Mouse (Mus musculus) G1E (cell line): ENCODE data around the gene Agpat1. TPM values are rescaled to one million over a fixed set of nuclear protein-coding genes. Genes with fewer than 3 reads are reported as not detected.

ENCODE experiments used
- ATAC-seq: 2 replicates; pipeline ENCODE4 v1.8.0; 2016; ENCODE audit warnings: mild to moderate bottlenecking; ENCODE audit not compliant: insufficient number of reproducible peaks, poor library complexity, low FRiP score, severe bottlenecking; ENCODE audit errors: extremely low read depth
- DNase-seq: peaks from one replicate; pipeline ENCODE4 v3.0.0; 2012; ENCODE audit warnings: low spot score
- H3K27me3 ChIP-seq: 2 replicates; pipeline ENCODE4 v1.6.1; 2012; ENCODE audit warnings: mild to moderate bottlenecking, low read length, inconsistent platforms; ENCODE audit not compliant: insufficient read depth
- H3K36me3 ChIP-seq: replicated peaks from 2 replicates; pipeline ENCODE3; 2012; ENCODE audit warnings: mild to moderate bottlenecking, inconsistent platforms
- H3K4me1 ChIP-seq: 2 replicates; pipeline ENCODE4 v1.6.1; 2012; ENCODE audit warnings: low read depth, low read length, inconsistent platforms, mixed read lengths; ENCODE audit not compliant: insufficient read depth
- H3K4me3 ChIP-seq: 2 replicates; pipeline ENCODE4 v1.5.1; 2012; ENCODE audit warnings: low read depth, mild to moderate bottlenecking, inconsistent platforms, low read length, moderate library complexity, mixed read lengths
- H3K9me3 ChIP-seq: replicated peaks from 2 replicates; pipeline ENCODE4 v1.6.1; 2012; ENCODE audit warnings: inconsistent platforms
- CTCF ChIP-seq: IDR thresholded peaks from 2 replicates; pipeline ENCODE4 v1.5.1; 2012; ENCODE audit warnings: low read depth, low read length, inconsistent platforms, mixed read lengths
- GATA1 ChIP-seq: IDR thresholded peaks from 2 replicates; pipeline ENCODE4 v1.6.1; 2012; ENCODE audit warnings: borderline replicate concordance, low read length, inconsistent platforms, mixed read lengths
- GATA2 ChIP-seq: IDR thresholded peaks from 2 replicates; pipeline ENCODE4 v1.6.1; 2012; ENCODE audit warnings: low read depth, low read length, inconsistent platforms, borderline replicate concordance
- POLR2AphosphoS5 ChIP-seq: IDR thresholded peaks from 2 replicates; pipeline ENCODE4 v1.6.1; 2012; ENCODE audit warnings: low read depth, low read length, inconsistent platforms; ENCODE audit not compliant: insufficient replicate concordance
- TAL1 ChIP-seq: conservative IDR thresholded peaks from 2 replicates; pipeline ENCODE4 v1.6.1; 2012; ENCODE audit warnings: low read depth, low read length, inconsistent platforms, mixed read lengths
- polyA plus RNA-seq: library from polyadenylated mRNA; stranded (reverse); fragments of >175 nt; gene quantifications from 2 replicates; pipeline ENCODE4 v1.2.3, GENCODE M21; 2012
- total RNA-seq, 2 experiments: library from RNA; stranded (forward) in 1 of 2; stranded (reverse) in 1 of 2; fragments of 200-1000 nt in 1 of 2; fragments of >200 nt in 1 of 2; fragmentation: Nextera tagmentation in 1 of 2; gene quantifications; 2 replicates each; pipeline ENCODE4 v1.2.3; 2014 to 2017

The Agpat1 gene
- total and polyA plus RNA-seq, 3 experiments: 24.7 to 165 (median 96.4) TPM

DNA sequence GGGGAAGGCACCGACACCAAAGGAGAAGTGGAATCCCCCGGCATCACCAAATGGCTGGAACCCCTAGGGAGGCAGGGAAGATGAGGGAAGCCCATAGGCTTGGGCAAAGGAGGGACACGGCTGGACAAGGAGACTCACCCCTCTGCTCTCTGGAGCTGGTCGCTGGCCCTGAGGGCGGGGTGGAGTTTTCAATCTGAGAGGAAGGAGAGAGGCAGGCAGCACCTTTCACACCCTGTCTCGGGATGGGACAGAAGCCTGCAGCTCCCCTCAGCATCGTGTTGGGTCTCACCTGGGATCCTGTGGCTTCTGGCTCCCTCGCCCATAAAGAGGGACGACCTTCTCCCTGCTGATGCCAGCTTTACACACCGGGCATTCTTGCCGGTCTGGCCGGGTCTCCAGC is 2.3 kb upstream of the Agpat1 start:
- Histone ChIP-seq H3K36me3 (peaks cover 48% of the 10 kb centered on the region), H3K27me3 (no peaks in the 10 kb centered on the region), H3K4me1 (peaks cover 73% of the 10 kb centered on the region), H3K4me3 (peak overlapping the region; percentile 73; the same call in 1 of the 2 replicates), H3K9me3 (no peaks in the 10 kb centered on the region)
- DNase-seq (no peak), ATAC-seq (no peak)
- TF ChIP-seq GATA2 (no peak), CTCF (no peak), TAL1 (no peak), GATA1 (no peak), POLR2AphosphoS5 (no peak)

GRCm38 (mm10) chr17:34603375-34604060 is 544 bp upstream of the Agpat1 start, which contains the start of gene Rnf5:
Rnf5 (minus strand) TSS chr17:34603690.
- peaks cover 54% of the 10 kb centered on the region for H3K36me3 ChIP-seq
- peaks cover 75% of the 10 kb centered on the region for H3K4me1 ChIP-seq
- H3K9me3 ChIP-seq: no peaks in the 10 kb centered on the region
- DNase-seq (peak; percentile 99), ATAC-seq (peak; percentile 80)
- no peaks in the 10 kb centered on the region for H3K27me3 ChIP-seq
- TF ChIP-seq CTCF (no peak), POLR2AphosphoS5 (no peak), GATA2 (no peak), GATA1 (no peak), TAL1 (no peak)
- peak within 1 kb of the TSS; percentile 94 for H3K4me3 ChIP-seq

- Histone ChIP-seq H3K36me3 (peaks cover 56% of the 10 kb centered on the region), H3K4me3 (peak overlapping the region; percentile 94), H3K4me1 (peaks cover 78% of the 10 kb centered on the region), H3K9me3 (no peaks in the 10 kb centered on the region), H3K27me3 (no peaks in the 10 kb centered on the region)
- ATAC-seq (no peak), DNase-seq (no peak)
- TF ChIP-seq POLR2AphosphoS5 (peak; percentile 34; the same call in 1 of the 2 replicates), CTCF (no peak)
Observed at GRCm38 (mm10) chr17:34604511-34605237, 612 bp downstream of the Agpat1 start.

GRCm38 (mm10) chr17:34605609-34606008 is 1.5 kb downstream of the Agpat1 start:
- TF ChIP-seq TAL1: no peak
- H3K4me1 ChIP-seq: peaks cover 78% of the 10 kb centered on the region
- DNase-seq: peak; percentile 98
- no peaks in the 10 kb centered on the region for H3K27me3 ChIP-seq
- peak overlapping the region; percentile 94 for H3K4me3 ChIP-seq
- peaks cover 56% of the 10 kb centered on the region for H3K36me3 ChIP-seq
- ATAC-seq: peak; percentile 25; the same call in 1 of the 2 replicates
- no peaks in the 10 kb centered on the region for H3K9me3 ChIP-seq

DNA sequence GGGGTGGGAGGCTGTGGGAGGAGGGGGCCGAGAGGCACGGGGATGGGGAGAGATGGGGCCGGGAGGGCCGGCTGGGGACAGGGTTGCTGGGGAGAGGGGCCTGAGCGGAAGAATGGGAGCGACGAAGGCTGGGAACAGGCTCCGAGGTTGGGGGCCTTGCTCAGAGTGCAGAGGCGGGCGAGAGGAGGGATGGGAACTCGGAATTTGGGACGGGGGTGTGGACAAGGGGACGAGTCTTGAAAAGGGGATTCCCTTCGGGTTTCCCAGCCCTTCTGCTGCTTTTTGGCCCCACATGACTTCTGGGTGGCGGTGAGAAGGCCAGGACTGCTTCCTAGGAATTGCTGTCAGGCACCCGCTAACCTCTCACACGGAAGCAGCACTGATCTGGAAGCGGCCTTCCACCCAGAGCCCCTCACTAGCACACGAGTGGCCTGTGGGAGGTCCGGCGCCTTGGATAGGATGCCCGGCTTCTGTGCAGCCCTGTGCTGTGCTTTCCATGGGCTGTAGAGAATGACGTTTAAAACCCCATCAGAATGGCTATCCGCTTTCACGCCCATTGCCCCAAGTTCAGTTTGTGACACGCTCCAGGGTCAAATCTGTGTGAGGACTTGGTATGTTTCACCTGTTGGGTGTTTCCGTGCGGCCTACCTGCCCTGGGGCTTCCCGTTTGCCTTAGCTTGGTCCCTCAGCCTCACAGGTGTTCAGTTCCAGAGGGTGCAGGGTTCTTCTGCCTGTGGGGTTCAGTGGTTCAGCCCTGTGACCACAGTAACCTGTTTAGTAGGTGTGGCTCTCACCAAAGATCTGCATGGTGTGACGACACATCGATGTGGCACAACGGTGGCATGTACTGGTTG is 2.4 kb downstream of the Agpat1 start:
- ATAC-seq (no peak), DNase-seq (no peak)
- TF ChIP-seq CTCF (no peak), GATA2 (no peak), GATA1 (no peak), TAL1 (no peak), POLR2AphosphoS5 (no peak)
- Histone ChIP-seq H3K9me3 (no peaks in the 10 kb centered on the region), H3K4me1 (peaks cover 81% of the 10 kb centered on the region), H3K4me3 (peak overlapping the region; percentile 94), H3K36me3 (peaks cover 56% of the 10 kb centered on the region), H3K27me3 (no peaks in the 10 kb centered on the region)

DNA sequence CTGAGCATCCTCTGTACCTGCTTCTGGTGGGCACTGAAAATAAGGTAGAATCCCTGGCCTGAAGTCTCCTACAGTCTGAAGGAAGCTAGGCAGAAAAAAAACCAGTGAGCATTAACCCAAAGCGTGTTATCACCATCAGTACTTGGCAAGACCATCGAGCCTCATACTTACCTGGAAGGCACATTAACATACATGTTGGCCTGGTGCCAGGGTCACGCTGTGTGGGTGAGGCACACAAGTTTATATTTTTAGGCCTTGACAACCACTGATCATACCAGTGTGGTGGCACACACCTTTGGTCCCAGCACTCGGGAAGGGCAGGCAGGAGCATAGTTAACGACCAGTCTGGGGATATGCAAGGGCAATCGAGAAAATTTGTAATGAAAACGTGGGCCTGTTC is 3.9 kb downstream of the Agpat1 start:
- DNase-seq (no peak), ATAC-seq (no peak)
- Histone ChIP-seq H3K9me3 (no peaks in the 10 kb centered on the region), H3K36me3 (peaks cover 63% of the 10 kb centered on the region), H3K4me1 (peaks cover 82% of the 10 kb centered on the region), H3K4me3 (no peak overlapping the region; the same call in 1 of the 2 replicates), H3K27me3 (no peaks in the 10 kb centered on the region)
- TF ChIP-seq GATA2: no peak
- TF ChIP-seq GATA1: no peak
- TF ChIP-seq TAL1: no peak
- TF ChIP-seq POLR2AphosphoS5: no peak
- TF ChIP-seq CTCF: no peak
